ENCODE assay signal across 14 mouse cellular contexts in the genomic region with DNA sequence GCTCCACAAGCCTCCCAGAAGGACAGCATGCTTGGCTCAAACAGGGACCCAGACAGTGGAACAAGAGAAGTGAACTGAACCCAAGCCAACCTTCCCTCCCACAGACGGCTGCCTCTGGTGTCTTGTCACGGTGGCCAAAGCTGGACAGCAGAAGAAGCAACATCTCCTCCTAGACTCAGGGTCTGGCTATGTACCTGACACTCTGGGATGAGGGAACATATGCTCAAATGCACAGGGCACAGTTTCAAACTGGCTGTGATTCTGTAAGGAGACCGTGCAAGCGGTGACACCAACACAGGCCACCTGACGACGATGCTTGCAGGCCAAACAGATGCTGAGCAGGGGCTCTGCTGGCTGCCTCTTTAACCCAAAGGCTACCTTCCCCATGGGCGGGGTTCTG. TPM values are rescaled to one million over a fixed set of nuclear protein-coding genes. Genes with fewer than 3 reads are reported as not detected.
DNase-seq lines count a peak whose midpoint lies in the region.
"Had no signal": no experiment of that assay in that cellular context is flagged by ENCODE, and none has a peak within 500 bp of the region (broad histone marks: within the 10 kb centered on the region; RNA-seq: fewer than 3 reads in every experiment).

No protein-coding gene starts in this region.

- peak; percentile 41 for DNase-seq in cerebellum, adult 9-10 months
- DNase-seq in cerebellum, adult 8-10 months = no peak
- DNase-seq in gastrocnemius, postnatal 25 days = peak; percentile 61
- DNase-seq in gastrocnemius, postnatal 10 days = no peak
- peak; percentile 33 to 40 for DNase-seq in cerebellum, postnatal 14 days
- no peak for DNase-seq in thymus, postnatal 25 days
- DNase-seq in right cerebral cortex, postnatal 4 days = no peak
- DNase-seq: adrenal gland, adult 2 months; adrenal gland, postnatal 25 days; embryo, embryonic 11 days; heart, adult 18-20 months; heart, postnatal 10 days; heart, postnatal 4 days; kidney, adult 8-10 months had no signal

RNA-seq across cellular contexts. Expression of a gene that starts 42.7 kb away (rescaled TPM):
- 10 to 100 TPM; 62.9 to 64.6 TPM for total RNA-seq in gastrocnemius, postnatal 25 days (2021)
- total RNA-seq in gastrocnemius, postnatal 10 days (2021) = 10 to 100 TPM; 47.7 to 50.8 TPM

Comparison
In these comparisons a context has a peak if more than half of its experiments do, and no peak if none do; other contexts are left out.
1. DNase-seq: peak in cerebellum, adult 9-10 months (single experiment), gastrocnemius, postnatal 25 days (single experiment) and cerebellum, postnatal 14 days (2 of 2); none in cerebellum, adult 8-10 months (single experiment), gastrocnemius, postnatal 10 days (single experiment), thymus, postnatal 25 days (single experiment) and right cerebral cortex, postnatal 4 days (single experiment).